Mouse (Mus musculus) stomach, embryonic 16.5 days (tissue): ENCODE measurements around the gene Hpgds. TPM values are rescaled to one million over a fixed set of nuclear protein-coding genes. Genes with fewer than 3 reads are reported as not detected.

Experiments
- ATAC-seq: fragments of 200-750 bp; cut with Nextera tagmentation; 2 replicates; pipeline ENCODE4 v1.8.0; 2017; ENCODE audit warnings: moderate number of reproducible peaks, moderate TSS enrichment; ENCODE audit not compliant: insufficient read depth, low FRiP score
- H3K27ac ChIP-seq: fragments of 300-500 bp; sonication (generic); 2 replicates; pipeline ENCODE4 v1.5.1; 2014; ENCODE audit warnings: low read length
- H3K27me3 ChIP-seq: fragments of 300-500 bp; sonication (generic); 2 replicates; pipeline ENCODE4 v1.6.1; 2014; ENCODE audit warnings: low read length, control low read depth, mixed read lengths; ENCODE audit not compliant: control insufficient read depth, insufficient read depth
- H3K36me3 ChIP-seq: fragments of 300-500 bp; sonication (generic); 2 replicates; pipeline ENCODE4 v1.6.1; 2014; ENCODE audit warnings: low read length; ENCODE audit not compliant: control insufficient read depth, insufficient read depth
- H3K4me1 ChIP-seq: fragments of 300-500 bp; sonication (generic); 2 replicates; pipeline ENCODE4 v1.6.1; 2014; ENCODE audit warnings: low read length, control low read depth, mixed read lengths; ENCODE audit not compliant: control insufficient read depth, insufficient read depth
- H3K4me2 ChIP-seq: fragments of 300-500 bp; sonication (generic); 2 replicates; pipeline ENCODE4 v1.6.1; 2014; ENCODE audit warnings: low read depth, low read length, mixed read lengths
- H3K4me3 ChIP-seq: fragments of 300-500 bp; sonication (generic); replicated peaks from 2 replicates; pipeline ENCODE4 v1.5.1; 2014; ENCODE audit warnings: mild to moderate bottlenecking, low read length
- H3K9ac ChIP-seq: fragments of 300-500 bp; sonication (generic); 2 replicates; pipeline ENCODE4 v1.6.1; 2014; ENCODE audit warnings: low read length
- H3K9me3 ChIP-seq: fragments of 300-500 bp; sonication (generic); replicated peaks from 2 replicates; pipeline ENCODE4 v1.6.1; 2016; ENCODE audit warnings: low read length, control low read depth; ENCODE audit not compliant: control insufficient read depth
- WGBS: fragments of 180-500 bp; shearing (Covaris S2); extraction: QIAGEN DNeasy Blood & Tissue Kit; methylation state at CpG from one replicate; pipeline ENCODE4 v1.1.7; 2014; 5-methylcytosine and 5-hydroxymethylcytosine counted together
- polyA plus RNA-seq: library from polyadenylated mRNA; unstranded; fragments of >200 nt; fragmentation: Nextera tagmentation; extraction: Ambion mirVana; gene quantifications from 2 replicates; pipeline ENCODE4 v1.2.1, GENCODE M21; 2015

Gene Hpgds
- polyA plus RNA-seq, 1 experiment from 2014 or later = 7.7 TPM

DNA sequence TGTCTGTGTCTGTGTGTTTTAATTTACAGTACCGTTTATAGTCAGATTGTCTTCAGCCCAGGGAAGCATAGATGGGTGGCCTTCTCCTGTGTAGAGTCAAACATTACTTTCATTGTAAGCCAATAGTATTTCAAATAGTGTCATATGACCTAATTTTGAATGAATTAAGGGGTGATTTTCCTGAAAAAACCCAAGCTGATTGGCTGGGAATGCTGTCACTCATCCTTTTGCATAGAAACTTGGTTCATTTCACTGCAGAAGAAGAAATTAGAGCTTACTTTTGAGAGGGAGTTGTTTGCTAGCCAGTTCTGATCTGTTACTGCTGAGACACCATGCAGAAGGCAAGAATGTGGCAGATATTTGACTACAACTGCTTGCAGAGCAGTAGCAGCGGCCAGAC, 69.5 kb downstream of the Hpgds start:
- Histone ChIP-seq H3K9me3 (no peaks in the 10 kb centered on the region), H3K9ac (no peak overlapping the region), H3K4me1 (no peaks in the 10 kb centered on the region), H3K36me3 (peaks cover 20% of the 10 kb centered on the region; the same call in 1 of the 2 replicates), H3K4me2 (no peak overlapping the region), H3K27ac (no peak overlapping the region), H3K4me3 (no peak overlapping the region), H3K27me3 (no peaks in the 10 kb centered on the region)
- 69% methylated on average over 2 of the region's 2 CpGs for WGBS
- ATAC-seq = no peak

Other genes with a start within 250 kb of the Hpgds start
- 38.0 and 44.6 TPM in 2 replicates for gene Smarcad1, start 102.3 kb downstream of the Hpgds start, polyA plus RNA-seq
- 0.07 and 0.21 TPM in 2 replicates for gene C130060K24Rik, start 236.2 kb upstream of the Hpgds start, polyA plus RNA-seq